Comparison of ENCODE assay signal across 21 mouse cellular contexts in the genomic region with DNA sequence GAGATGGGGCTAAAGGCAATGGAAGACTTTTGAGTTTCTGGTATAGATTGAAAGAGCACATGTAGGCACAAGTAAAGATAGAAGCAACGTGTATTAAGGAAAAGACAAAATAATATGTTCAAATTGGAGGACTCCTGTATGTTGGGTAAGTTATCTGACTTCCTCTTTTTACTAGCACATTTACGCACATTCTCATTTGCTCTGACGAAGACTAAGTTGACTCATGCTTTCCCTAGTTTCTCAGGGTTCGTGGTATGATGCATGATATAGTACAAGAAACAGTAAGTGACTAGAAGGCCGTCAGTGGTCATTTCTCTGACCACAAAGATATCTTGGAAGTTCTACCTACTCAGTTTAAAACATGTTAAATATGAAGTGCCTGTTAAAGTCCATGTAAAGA. TPM values are rescaled to one million over a fixed set of nuclear protein-coding genes. Genes with fewer than 3 reads are reported as not detected.
DNase-seq lines count a peak whose midpoint lies in the region; ATAC-seq lines count a peak whose summit lies in the region.
"Had no signal": no experiment of that assay in that cellular context is flagged by ENCODE, and none has a peak within 500 bp of the region (broad histone marks: within the 10 kb centered on the region; RNA-seq: fewer than 3 reads in every experiment).

No protein-coding gene starts in this region.

- DNase-seq in B cell, adult 2 months = peak; percentile 47 to 53
- DNase-seq in MEL-GATA-1-ER (ENCODE audit: extremely low read depth, low read depth) = peak; percentile 1
- no peak for DNase-seq in left cerebral cortex, adult 18-20 months (ENCODE audit: low spot score in 2 of 2)
- no peak for DNase-seq in left cerebral cortex, postnatal 36 days (ENCODE audit: low spot score in 2 of 2)
- no peak for DNase-seq in gastrocnemius, postnatal 36 days
- DNase-seq: adrenal gland, adult 8-10 months; cerebellum, adult 8-10 months; cerebellum, postnatal 36 days; embryo, embryonic 11 days; gastrocnemius, postnatal 25 days; heart, adult 2 months; kidney, adult 18-20 months; layer of hippocampus, postnatal 36 days; lung, postnatal 36 days; right cerebral cortex, adult 18-20 months; right cerebral cortex, postnatal 4 days had no signal

- ATAC-seq in megakaryocyte, adult 5-6 weeks (ENCODE audit: poor library complexity, severe bottlenecking) = peak; percentile 94
- ATAC-seq: activated CD4-positive, CD25-positive, alpha-beta regulatory T cell, adult 4 months; forebrain, embryonic 14.5 days; inflammation-experienced regulatory T-cells, adult 6 months; midbrain, embryonic 15.5 days had no signal

- intact Hi-C loops in left cerebral cortex, postnatal 36 days (cut with DNase I) = no loop called here
- intact Hi-C loops in gastrocnemius, postnatal 36 days (cut with DNase I) = no loop called here

RNA-seq across cellular contexts. Expression of a gene that starts 8.0 kb away (rescaled TPM):
- total RNA-seq in megakaryocyte, adult 5-6 weeks (2015) = 3.4 and 3.6 TPM in 2 replicates
- total RNA-seq in megakaryocyte, adult 5-6 weeks (2017) = 3.5 and 5.9 TPM in 2 replicates
- under 1 TPM; 0.44 to 0.75 TPM for total RNA-seq in left cerebral cortex, adult 18-20 months (2021)
- total RNA-seq in left cerebral cortex, postnatal 36 days (2021) = 1 to 10 TPM in 1 of 2 experiments, under 1 TPM in 1; 0.63 to 1.0 TPM
- under 1 TPM; 0.10 to 0.57 TPM for total RNA-seq in gastrocnemius, postnatal 36 days (2021)

Comparison
In these comparisons a context has a peak if more than half of its experiments do, and no peak if none do; other contexts are left out.
1. DNase-seq: peak in B cell, adult 2 months (2 of 2) and MEL-GATA-1-ER (single experiment); none in left cerebral cortex, adult 18-20 months (0 of 2), left cerebral cortex, postnatal 36 days (0 of 2) and gastrocnemius, postnatal 36 days (0 of 2).